Mouse (Mus musculus): Measurements from ENCODE around the gene AL607142.1. TPM values are rescaled to one million over a fixed set of nuclear protein-coding genes. Genes with fewer than 3 reads are reported as not detected.
A peak's percentile ranks its signal among the peaks of the same experiment; 100 is the strongest.

AL607142.1 gene
- polyA plus RNA-seq, 1 experiment from 2014 or later: not detected

GRCm38 (mm10) chr4:120134223-120134622 is 69.4 kb downstream of the AL607142.1 start:
- H3K9me3 ChIP-seq (ENCODE audit: low read depth, low read length): no peaks in the 10 kb centered on the region
- no peak overlapping the region for H3K4me3 ChIP-seq (ENCODE audit: low read depth, low read length)
- H3K4me1 ChIP-seq (ENCODE audit: insufficient read depth): 0 out of 2 replicates have a peak, but pooled peaks cover 3% of the 10 kb centered on the region
- no peaks in the 10 kb centered on the region for H3K36me3 ChIP-seq (ENCODE audit: insufficient read depth)
- no peak overlapping the region for H3K27ac ChIP-seq (ENCODE audit: low read depth)
- H3K27me3 ChIP-seq (ENCODE audit: insufficient read depth, low read length): no peaks in the 10 kb centered on the region
- no peak for DNase-seq
- ATAC-seq (ENCODE audit: insufficient read depth): no peak
- no peak for TF ChIP-seq CTCF (IDR thresholded peaks at IDR 0.05; ENCODE audit: low read depth)
- 83% methylated on average over 6 of the region's 6 CpGs for WGBS
- no peak overlapping the region for H3K4me2 ChIP-seq
- no peak overlapping the region for H3K9ac ChIP-seq

DNA sequence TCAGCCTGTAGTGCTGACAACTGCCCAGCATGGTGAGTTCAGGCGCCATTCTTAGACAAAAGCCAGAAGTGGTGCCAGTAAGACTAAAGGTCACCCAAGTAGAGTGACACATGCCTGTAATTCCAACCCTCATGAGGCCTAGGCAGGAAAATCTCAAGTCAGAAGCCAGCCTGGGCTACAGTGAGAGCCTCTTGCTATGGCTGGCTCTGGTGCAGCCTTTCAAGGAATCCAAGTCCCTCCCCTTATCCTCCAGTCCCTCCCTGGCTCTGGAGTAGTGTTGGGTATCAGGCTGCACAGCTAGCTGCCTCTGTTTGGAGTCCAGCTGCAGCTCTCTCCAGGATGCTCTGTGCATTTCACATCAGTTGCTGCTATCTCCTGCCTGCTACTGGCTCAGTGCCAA is 77.0 kb downstream of the AL607142.1 start:
- Histone ChIP-seq H3K9ac (no peak overlapping the region), H3K27ac (ENCODE audit: low read depth) (no peak overlapping the region), H3K4me2 (no peak overlapping the region), H3K27me3 (ENCODE audit: insufficient read depth, low read length) (no peaks in the 10 kb centered on the region), H3K4me1 (ENCODE audit: insufficient read depth) (no peaks in the 10 kb centered on the region; the same call in 1 of the 2 replicates), H3K36me3 (ENCODE audit: insufficient read depth) (no peaks in the 10 kb centered on the region), H3K4me3 (ENCODE audit: low read depth, low read length) (no peak overlapping the region), H3K9me3 (ENCODE audit: low read depth, low read length) (no peaks in the 10 kb centered on the region)
- 82% methylated on average over 1 of the region's 1 CpGs for WGBS
- ATAC-seq (ENCODE audit: insufficient read depth) (no peak; the same call in 1 of the 2 replicates), DNase-seq (peak; percentile 14)
- TF ChIP-seq CTCF (IDR thresholded peaks at IDR 0.05; ENCODE audit: low read depth): no peak

GRCm38 (mm10) chr4:120142905-120143304 is 78.1 kb downstream of the AL607142.1 start:
- Histone ChIP-seq H3K4me2 (no peak overlapping the region), H3K36me3 (ENCODE audit: insufficient read depth) (no peaks in the 10 kb centered on the region), H3K4me3 (ENCODE audit: low read depth, low read length) (no peak overlapping the region), H3K9me3 (ENCODE audit: low read depth, low read length) (no peaks in the 10 kb centered on the region), H3K4me1 (ENCODE audit: insufficient read depth) (no peaks in the 10 kb centered on the region; the same call in 1 of the 2 replicates), H3K27ac (ENCODE audit: low read depth) (no peak overlapping the region), H3K9ac (no peak overlapping the region; the same call in 1 of the 2 replicates), H3K27me3 (ENCODE audit: insufficient read depth, low read length) (no peaks in the 10 kb centered on the region)
- TF ChIP-seq CTCF (IDR thresholded peaks at IDR 0.05; ENCODE audit: low read depth): no peak
- ATAC-seq (ENCODE audit: insufficient read depth) (no peak), DNase-seq (no peak)
- WGBS: 82% methylated on average over 9 of the region's 9 CpGs

Other genes starting within 250 kb of the AL607142.1 start
- 0.34 and 0.78 TPM in 2 replicates for gene Edn2, start 96.2 kb downstream of the AL607142.1 start, polyA plus RNA-seq (2014; fragmentation: Nextera tagmentation; extraction: Ambion mirVana)
- gene Foxo6, start 222.4 kb downstream of the AL607142.1 start, polyA plus RNA-seq (2014; fragmentation: Nextera tagmentation; extraction: Ambion mirVana): 0.11 and 0.34 TPM in 2 replicates